Mouse (Mus musculus) CD8-positive naive resting alpha-beta T cell, adult 2 months (primary cell): ENCODE data around the gene Dcbld2.
"Not testable (repeated sequence)": the region's sequence is repeated elsewhere in the genome, so short reads cannot be mapped to it uniquely, and the experiment has no call there.

Experiments
- DNase-seq, 2 experiments: peaks; one replicate each; pipeline ENCODE4 v3.0.0; 2022; ENCODE audit warnings: low read depth in 2 of 2, low spot score in 2 of 2

The Dcbld2 gene

DNA sequence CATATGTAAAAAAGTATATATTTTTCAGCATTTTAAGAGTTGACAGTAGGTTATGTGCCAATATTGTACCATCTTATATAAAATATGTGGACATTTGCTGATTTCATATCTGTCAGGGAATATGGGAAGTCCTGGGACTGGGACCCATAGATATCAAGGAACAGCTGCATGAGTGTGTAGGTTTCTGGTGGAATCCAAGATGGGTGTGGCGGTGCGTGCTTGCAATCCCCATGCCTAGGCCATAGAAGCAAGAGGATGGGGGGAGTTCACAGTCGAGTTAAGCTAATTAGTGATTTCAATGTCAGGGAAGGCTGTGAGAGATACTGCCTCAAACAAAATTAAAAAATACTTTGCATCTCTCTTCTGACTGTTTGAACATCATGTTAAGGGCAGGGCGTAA, 40.8 kb downstream of the Dcbld2 start:
- no peak for DNase-seq

DNA sequence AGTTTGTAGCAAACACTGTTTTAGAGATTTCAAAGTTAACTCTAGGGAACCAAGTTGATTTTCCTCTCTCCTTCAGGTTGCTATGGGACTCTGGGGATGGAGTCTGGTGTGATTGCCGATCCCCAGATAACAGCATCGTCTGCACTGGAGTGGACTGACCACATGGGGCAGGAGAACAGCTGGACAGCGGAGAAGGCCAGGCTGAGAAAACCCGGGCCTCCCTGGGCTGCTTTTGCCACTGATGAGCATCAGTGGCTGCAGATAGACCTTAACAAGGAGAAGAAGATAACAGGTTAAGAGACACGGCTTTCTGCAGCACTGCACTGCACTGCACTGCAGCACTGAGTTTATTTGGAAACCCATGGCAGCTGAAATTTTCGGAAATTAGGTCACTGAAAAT, 42.4 kb downstream of the Dcbld2 start:
- no peak for DNase-seq

- DNase-seq: no peak
Observed at GRCm38 (mm10) chr16:58451647-58452046, 43.4 kb downstream of the Dcbld2 start.

DNA sequence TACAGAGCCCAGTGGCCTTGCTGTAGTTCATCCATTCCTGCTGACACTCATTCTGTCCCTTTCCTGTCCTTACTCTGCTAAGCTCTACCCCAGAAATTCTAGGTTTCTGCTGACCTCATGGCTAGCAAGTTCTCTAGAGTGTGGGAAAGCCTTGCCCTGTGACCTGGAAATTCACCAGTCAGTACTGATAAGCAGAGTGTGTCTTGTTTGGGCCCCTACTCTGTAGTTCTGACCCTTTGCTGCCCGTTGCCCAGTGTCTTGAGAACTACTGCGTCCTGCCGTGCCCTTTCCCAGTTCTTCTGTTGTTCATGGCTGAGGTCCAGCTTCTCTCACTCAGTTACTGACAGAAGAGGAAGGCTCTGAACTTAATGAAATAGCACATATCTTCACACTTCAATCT, 44.9 kb downstream of the Dcbld2 start:
- no peak for DNase-seq

- DNase-seq: no peak
Observed at GRCm38 (mm10) chr16:58453820-58454219, 45.6 kb downstream of the Dcbld2 start.

- DNase-seq: peak in 1 of 2 experiments; percentile 40
Observed at GRCm38 (mm10) chr16:58454617-58455016, 46.4 kb downstream of the Dcbld2 start.

GRCm38 (mm10) chr16:58455118-58455517, 46.9 kb downstream of the Dcbld2 start:
- no peak for DNase-seq

GRCm38 (mm10) chr16:58456445-58456844, 48.2 kb downstream of the Dcbld2 start:
- DNase-seq: no peak

DNA sequence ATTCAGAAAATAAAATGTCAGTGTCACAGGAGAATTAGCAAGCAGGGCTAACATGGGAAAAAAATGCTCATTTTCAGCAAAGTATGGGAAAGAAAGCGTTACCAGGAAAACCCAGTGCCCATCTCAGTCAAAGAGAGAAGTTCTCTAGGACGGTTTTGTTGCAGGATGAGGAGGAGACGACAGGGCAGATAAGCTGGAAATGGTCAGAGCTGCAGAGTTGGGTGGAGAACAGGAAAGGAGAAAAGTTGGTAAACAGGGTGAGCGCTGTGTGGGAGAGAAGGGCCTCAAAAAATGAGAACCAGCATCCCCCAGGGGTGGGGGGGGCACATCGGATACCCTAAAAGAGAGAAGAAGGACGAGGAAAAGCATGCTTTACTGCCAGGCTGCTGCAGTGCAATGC, 48.7 kb downstream of the Dcbld2 start:
- DNase-seq: no peak

DNA sequence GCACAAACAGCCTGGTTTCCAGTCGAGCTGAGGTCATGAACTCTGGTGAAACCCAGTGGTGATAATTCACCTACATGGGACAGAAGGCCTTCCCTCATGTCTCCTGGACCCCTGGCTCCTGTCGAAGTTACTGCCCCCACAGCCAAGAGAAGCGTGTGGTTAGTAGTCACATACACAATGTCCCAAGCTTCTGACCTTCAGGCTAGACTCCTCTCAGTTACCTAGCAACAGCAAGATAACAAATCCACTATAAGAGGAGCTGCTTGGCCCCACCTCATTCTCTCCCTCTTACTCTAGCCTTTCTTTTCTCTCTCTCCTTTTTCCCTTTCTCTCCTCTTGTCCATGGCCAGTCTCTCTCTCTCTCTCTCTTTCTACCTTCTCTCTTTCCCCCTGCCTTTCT, 51.7 kb downstream of the Dcbld2 start:
- not testable (repeated sequence) for DNase-seq

GRCm38 (mm10) chr16:58460386-58460785, 52.1 kb downstream of the Dcbld2 start:
- no peak for DNase-seq

DNA sequence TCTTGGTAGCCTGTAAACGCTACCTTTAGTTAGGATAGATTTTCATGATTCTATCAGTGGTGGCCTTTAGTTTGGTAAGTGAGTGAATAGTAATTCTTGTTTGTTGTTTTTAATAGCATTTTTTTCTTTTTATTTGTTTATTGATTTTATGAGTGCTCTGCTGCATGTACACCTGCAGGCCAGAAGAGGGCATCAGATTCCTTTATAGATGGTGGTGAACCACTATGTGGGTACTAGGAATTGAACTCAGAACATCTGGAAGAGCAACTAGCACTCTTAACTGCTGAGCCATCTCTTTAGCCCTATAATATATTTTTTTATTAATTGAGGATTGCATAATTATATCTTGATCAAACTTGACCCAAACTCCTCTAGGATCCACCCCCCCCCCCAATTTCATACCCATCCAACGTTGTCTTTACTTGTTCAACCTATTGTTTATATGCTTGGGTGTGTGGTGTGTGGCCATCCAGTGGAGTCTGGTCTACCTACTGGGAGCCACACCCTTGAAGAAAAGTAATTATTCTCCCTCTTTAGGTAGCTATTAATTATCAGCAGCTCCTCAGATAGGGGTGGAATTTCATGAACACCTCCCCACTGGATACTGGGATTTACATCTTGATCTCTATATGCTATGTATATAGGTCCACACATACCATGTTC, 53.7 kb downstream of the Dcbld2 start:
- DNase-seq: peak in 1 of 2 experiments; percentile 3

DNA sequence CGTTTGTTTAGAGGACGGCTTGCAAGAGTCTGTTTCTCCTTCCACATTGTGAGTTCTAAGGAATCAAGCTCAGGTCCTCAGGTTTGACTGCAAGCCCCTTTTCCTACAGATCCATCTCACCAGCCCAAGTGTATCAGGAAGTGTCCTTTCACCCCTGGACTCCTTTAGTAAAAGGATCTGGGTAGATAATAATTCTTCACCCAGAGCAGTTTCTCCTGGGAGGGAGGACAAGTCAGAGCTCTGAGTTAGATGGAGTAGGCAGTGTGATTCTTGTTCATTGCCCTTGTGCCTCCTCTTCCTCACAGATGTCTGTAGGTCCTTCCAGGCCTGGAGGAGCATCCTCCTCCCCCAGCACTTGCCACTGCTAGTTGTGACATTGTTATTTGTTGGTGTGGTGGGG, 54.3 kb downstream of the Dcbld2 start:
- DNase-seq: no peak

- DNase-seq: no peak
Observed at GRCm38 (mm10) chr16:58464051-58464450, 55.8 kb downstream of the Dcbld2 start.

DNA sequence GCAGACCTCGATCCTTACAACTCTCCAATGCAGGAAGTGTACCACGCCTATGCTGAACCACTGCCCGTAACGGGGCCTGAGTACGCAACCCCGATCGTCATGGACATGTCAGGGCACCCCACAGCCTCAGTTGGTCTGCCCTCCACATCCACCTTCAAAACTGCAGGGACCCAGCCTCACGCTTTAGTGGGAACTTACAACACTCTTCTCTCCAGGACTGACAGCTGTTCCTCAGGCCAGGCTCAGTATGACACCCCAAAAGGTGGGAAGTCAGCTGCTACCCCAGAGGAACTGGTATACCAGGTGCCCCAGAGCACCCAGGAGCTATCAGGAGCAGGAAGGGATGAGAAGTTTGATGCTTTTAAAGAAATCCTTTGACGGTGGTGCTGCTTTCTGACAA, 57.2 kb downstream of the Dcbld2 start:
- no peak for DNase-seq

DNA sequence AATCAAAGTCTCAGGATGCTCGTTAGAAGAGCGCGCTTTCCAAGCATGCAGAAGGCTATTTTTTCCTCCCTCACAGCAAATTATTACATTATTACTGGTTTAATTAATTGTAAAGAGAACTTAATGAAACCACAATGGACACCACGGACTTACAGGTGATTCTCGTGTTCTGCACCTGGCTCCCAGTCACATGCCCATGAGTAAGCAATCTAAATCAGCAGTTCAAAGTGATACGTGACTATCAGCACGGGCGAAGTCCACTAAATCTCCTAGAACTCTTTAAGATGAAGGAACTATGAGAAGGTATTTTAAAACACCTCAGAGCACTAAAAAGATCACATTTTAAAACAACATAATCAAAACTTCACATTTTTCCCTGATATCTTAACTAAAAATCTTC, 61.8 kb downstream of the Dcbld2 start:
- no peak for DNase-seq

GRCm38 (mm10) chr16:58470841-58471240, 62.6 kb downstream of the Dcbld2 start:
- no peak for DNase-seq

DNA sequence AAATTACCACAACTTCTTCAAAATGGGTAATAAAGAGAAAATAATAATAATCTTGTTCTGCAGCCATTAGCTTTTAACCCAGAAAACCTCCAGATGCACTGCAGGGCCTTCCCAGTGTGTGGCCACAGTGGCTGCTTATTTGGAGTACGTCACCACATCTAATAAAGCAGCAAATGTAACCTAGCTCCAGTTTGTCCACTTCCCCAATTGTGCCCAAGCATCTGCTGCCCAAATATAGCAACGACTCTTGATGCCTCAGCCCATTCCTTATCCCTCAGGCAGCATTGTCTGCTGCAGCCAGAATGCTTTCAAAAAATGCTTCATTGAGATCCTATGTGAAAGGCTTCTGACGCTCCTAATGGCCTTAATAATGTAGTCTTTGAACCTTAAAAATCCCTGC, 66.6 kb downstream of the Dcbld2 start:
- no peak for DNase-seq

- DNase-seq: no peak
Observed at GRCm38 (mm10) chr16:58475544-58476154, 67.4 kb downstream of the Dcbld2 start.

- DNase-seq: no peak
Observed at GRCm38 (mm10) chr16:58476363-58476762, 68.1 kb downstream of the Dcbld2 start.

GRCm38 (mm10) chr16:58479898-58480448, 71.7 kb downstream of the Dcbld2 start:
- DNase-seq: no peak

DNA sequence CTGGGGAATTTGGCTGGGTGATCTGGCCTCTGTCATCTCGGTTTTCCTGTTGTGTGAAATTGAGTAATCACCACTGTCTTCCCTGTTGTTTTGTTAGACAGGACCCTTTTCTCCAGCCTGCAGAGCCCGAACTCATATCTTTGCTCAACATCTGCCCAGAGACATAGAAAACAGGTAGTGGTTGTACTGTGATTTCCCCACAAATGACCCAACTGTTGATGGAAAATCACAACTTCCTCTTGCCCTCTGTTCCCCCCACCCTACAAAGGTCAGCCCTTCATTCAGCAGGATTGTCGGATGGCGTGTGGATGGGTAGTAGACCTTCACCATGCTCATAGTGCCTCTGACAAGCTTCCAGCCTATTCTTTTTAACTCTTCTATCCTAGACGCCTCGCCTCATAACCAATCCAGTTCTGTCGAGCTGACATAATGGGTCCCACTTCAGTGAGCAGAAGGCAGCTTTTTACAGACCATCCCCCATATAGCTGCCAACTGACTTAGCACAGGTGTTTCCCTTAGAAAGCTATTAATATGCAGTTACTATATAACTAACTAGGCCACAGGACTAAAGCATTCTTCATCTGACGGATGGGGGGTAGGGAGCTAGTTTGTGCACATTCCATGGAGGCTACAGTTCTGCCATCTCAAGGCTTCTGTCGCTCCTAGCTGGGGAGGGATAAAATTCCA, 73.1 kb downstream of the Dcbld2 start:
- DNase-seq: no peak
